Mouse (Mus musculus) stomach, postnatal 0 days (tissue): ENCODE results near the gene Serinc5. TPM values are rescaled to one million over a fixed set of nuclear protein-coding genes. Genes with fewer than 3 reads are reported as not detected.

Experiments used
- ATAC-seq: fragments of 200-750 bp; cut with Nextera tagmentation; 2 replicates; pipeline ENCODE4 v1.8.0; 2017; ENCODE audit not compliant: low FRiP score, low TSS enrichment
- DNase-seq: peaks from one replicate; pipeline ENCODE4 v3.0.0-alpha.2; 2016; ENCODE audit warnings: low spot score
- H3K27ac ChIP-seq: fragments of 300-500 bp; sonication (generic); replicated peaks from 2 replicates; pipeline ENCODE4 v1.5.1; 2014; ENCODE audit warnings: mild to moderate bottlenecking, control low read depth
- H3K27me3 ChIP-seq: fragments of 300-500 bp; sonication (generic); 2 replicates; pipeline ENCODE4 v1.6.1; 2014; ENCODE audit warnings: low read length; ENCODE audit not compliant: control insufficient read depth, insufficient read depth
- H3K36me3 ChIP-seq: fragments of 300-500 bp; sonication (generic); 2 replicates; pipeline ENCODE4 v1.6.1; 2014; ENCODE audit warnings: low read length, mixed read lengths; ENCODE audit not compliant: control insufficient read depth, insufficient read depth
- H3K4me1 ChIP-seq: fragments of 300-500 bp; sonication (generic); replicated peaks from 2 replicates; pipeline ENCODE4 v1.6.1; 2014; ENCODE audit warnings: antibody characterized with exemption; ENCODE audit not compliant: control insufficient read depth, insufficient read depth
- H3K4me2 ChIP-seq: fragments of 300-500 bp; sonication (generic); replicated peaks from 2 replicates; pipeline ENCODE4 v1.6.1; 2014; ENCODE audit warnings: low read depth, mild to moderate bottlenecking, control low read depth, moderate library complexity
- H3K4me3 ChIP-seq: fragments of 300-500 bp; sonication (generic); 2 replicates; pipeline ENCODE4 v1.5.1; 2014; ENCODE audit warnings: low read depth, low read length, control low read depth
- H3K9ac ChIP-seq: fragments of 300-500 bp; sonication (generic); 2 replicates; pipeline ENCODE4 v1.6.1; 2014; ENCODE audit warnings: mild to moderate bottlenecking, low read length, control low read depth, mixed read lengths
- H3K9me3 ChIP-seq: fragments of 300-500 bp; sonication (generic); 2 replicates; pipeline ENCODE4 v1.6.1; 2016; ENCODE audit warnings: low read length; ENCODE audit not compliant: control insufficient read depth
- CTCF ChIP-seq: IDR thresholded peaks from 2 replicates; pipeline ENCODE4 v1.5.1; 2016; ENCODE audit warnings: antibody characterized with exemption, low read depth, mild to moderate bottlenecking, moderate library complexity
- EP300 ChIP-seq: optimal IDR thresholded peaks from 2 replicates; pipeline ENCODE3; 2016; ENCODE audit warnings: antibody characterized with exemption
- WGBS: fragments of 180-500 bp; shearing (Covaris S2); extraction: QIAGEN DNeasy Blood & Tissue Kit; methylation state at CpG from one replicate; pipeline ENCODE4 v1.1.7; 2014; 5-methylcytosine and 5-hydroxymethylcytosine counted together
- polyA plus RNA-seq: library from polyadenylated mRNA; unstranded; fragments of >200 nt; fragmentation: Nextera tagmentation; extraction: Ambion mirVana; gene quantifications from 2 replicates; pipeline ENCODE4 v1.2.1, GENCODE M21; 2015

Serinc5 gene
- polyA plus RNA-seq, 1 experiment from 2014 or later, result 14.5 TPM

DNA sequence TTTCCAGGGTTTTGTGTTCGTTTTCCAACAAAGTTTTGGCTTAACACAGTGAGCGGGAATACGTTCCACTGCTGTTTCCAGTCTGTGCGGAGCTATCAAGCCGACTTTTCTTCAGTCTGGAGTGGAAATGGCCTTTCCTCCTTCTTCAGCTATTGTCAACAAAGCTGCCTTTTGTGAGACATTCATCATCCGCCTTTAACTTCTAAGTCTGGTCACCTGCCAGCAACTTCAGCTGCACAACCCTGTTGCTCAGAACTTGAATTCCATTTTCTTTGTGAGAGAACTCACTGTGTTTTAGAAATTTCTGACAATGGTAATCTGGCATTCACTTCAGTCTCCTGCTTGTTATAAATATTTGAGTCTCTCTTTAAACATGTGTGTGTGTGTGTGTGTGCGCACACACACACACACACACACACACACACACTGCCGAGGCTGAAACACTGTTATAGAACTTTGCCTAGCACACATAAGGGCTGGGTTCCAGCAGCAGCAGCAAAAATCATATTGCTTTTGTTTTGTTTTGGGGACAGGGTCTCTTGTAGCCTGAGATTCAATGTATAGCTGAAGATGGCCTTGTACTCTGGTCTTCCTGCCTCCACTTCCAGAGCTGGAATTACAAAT is 26.7 kb upstream of the Serinc5 start:
- DNase-seq (peak; percentile 51), ATAC-seq (peak; percentile 24; the same call in 1 of the 2 replicates)
- no peaks in the 10 kb centered on the region for H3K9me3 ChIP-seq
- no peaks in the 10 kb centered on the region for H3K27me3 ChIP-seq
- peak overlapping the region; percentile 49 for H3K27ac ChIP-seq
- TF ChIP-seq CTCF, result no peak
- TF ChIP-seq EP300, result no peak
- no peaks in the 10 kb centered on the region for H3K4me1 ChIP-seq
- H3K4me2 ChIP-seq, result peak overlapping the region; percentile 14; the same call in 1 of the 2 replicates
- 10% methylated on average over 8 of the region's 8 CpGs for WGBS
- no peaks in the 10 kb centered on the region for H3K36me3 ChIP-seq
- H3K9ac ChIP-seq, result no peak overlapping the region
- no peak overlapping the region for H3K4me3 ChIP-seq

DNA sequence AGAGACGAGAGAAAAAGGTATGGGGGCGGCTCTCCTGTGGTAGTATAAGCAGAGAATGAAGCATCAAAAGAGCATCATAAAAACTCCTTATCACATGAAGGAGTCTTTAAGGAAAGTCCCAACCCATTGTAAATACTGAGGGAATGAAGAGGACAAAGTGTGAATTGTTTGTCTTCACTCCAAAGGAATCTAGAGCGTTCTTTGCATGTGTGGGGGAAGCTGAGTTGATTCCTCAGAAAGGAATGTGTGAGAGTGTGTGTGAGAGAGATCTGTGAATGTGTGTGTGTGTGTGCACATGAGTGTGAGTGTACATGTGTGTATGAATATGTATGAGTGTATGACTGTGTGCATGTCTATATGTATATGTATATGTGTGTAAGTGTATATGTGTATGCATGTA is 22.2 kb upstream of the Serinc5 start:
- no peak overlapping the region for H3K27ac ChIP-seq
- ATAC-seq (no peak), DNase-seq (no peak)
- TF ChIP-seq EP300 (no peak), CTCF (no peak)
- no peaks in the 10 kb centered on the region for H3K36me3 ChIP-seq
- H3K4me3 ChIP-seq, result no peak overlapping the region
- WGBS, result 49% methylated on average over 3 of the region's 3 CpGs
- no peak overlapping the region for H3K9ac ChIP-seq
- no peaks in the 10 kb centered on the region for H3K4me1 ChIP-seq
- H3K9me3 ChIP-seq, result no peaks in the 10 kb centered on the region
- H3K27me3 ChIP-seq, result no peaks in the 10 kb centered on the region
- no peak overlapping the region for H3K4me2 ChIP-seq

DNA sequence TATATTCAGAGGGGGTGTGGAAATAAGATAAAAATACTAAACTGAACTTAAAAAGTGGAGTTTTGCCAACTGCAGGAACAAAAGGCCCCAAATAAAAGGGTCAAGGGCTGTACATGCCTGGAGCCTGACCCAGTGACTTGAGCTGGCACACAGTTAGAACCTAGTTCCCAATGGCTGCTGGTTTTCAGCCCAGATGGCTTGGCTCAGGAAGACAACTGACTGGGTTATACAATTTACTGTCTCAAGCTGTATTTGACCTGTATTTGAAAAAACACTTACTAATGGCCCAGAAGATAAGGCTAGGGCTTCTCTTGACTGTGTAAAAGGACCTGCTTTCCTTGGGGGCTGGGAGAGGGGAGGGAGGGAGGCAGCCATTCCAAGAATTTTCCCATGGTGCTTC is 21.6 kb upstream of the Serinc5 start:
- no peak for TF ChIP-seq CTCF
- TF ChIP-seq EP300, result no peak

DNA sequence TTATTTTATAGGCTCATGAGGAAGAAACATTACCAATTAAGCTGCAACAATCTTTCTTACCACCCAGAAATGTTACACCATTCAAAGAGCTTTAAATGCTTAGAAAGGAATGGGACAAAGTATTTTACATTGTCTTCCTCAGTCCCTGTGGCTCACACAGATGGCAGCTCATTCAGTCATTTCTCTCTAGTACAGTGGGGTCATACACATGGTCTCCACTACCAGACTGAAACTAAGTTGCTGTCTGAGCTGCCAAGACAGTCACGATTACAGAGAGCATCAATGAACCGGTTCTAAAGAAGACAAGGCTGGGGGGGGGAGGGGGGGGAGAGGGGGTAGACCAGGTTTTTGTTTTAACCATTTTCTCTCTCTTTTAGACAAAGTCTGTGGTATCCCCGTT is 19.7 kb upstream of the Serinc5 start:
- no peak overlapping the region for H3K4me3 ChIP-seq
- no peaks in the 10 kb centered on the region for H3K9me3 ChIP-seq
- no peak overlapping the region for H3K9ac ChIP-seq
- TF ChIP-seq CTCF, result no peak
- no peak for TF ChIP-seq EP300
- no peak overlapping the region for H3K4me2 ChIP-seq
- H3K36me3 ChIP-seq, result no peaks in the 10 kb centered on the region
- H3K27ac ChIP-seq, result no peak overlapping the region
- H3K27me3 ChIP-seq, result no peaks in the 10 kb centered on the region
- DNase-seq, result no peak
- H3K4me1 ChIP-seq, result no peaks in the 10 kb centered on the region
- ATAC-seq, result no peak
- 61% methylated on average over 3 of the region's 3 CpGs for WGBS

More for the DNA sequence above, 21.6 kb upstream of the Serinc5 start:
- Histone ChIP-seq H3K4me2 (no peak overlapping the region), H3K36me3 (no peaks in the 10 kb centered on the region), H3K4me3 (no peak overlapping the region), H3K27ac (no peak overlapping the region), H3K27me3 (no peaks in the 10 kb centered on the region), H3K4me1 (no peaks in the 10 kb centered on the region), H3K9me3 (no peaks in the 10 kb centered on the region), H3K9ac (no peak overlapping the region)
- ATAC-seq, result no peak
- DNase-seq, result no peak

DNA sequence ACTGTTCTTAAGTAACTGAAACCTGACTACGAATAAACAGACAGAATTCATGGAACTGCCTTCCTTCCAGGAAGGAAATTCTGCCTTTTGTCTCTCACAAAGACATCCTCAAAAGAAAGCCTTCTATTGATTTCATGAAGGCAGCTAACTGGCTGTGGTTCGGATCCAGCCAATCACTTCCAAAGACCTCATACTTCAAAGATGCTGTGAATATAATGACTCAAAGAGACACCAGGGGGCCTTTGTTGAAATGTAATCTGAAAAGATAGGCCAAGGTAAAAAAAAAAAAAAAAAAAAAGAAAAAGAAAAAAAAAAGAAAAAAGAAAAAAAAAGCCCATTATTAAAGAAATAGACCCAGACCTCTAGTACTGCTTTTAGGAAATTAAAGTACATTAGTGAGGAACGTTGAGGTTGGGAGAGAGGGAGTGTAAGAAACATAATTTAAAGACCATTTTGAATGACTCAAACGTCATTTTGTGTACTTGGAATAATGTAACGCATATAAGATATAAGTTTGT is 18.6 kb upstream of the Serinc5 start:
- Histone ChIP-seq H3K4me2 (no peak overlapping the region), H3K27me3 (no peaks in the 10 kb centered on the region), H3K9me3 (no peaks in the 10 kb centered on the region), H3K4me1 (no peaks in the 10 kb centered on the region), H3K9ac (no peak overlapping the region), H3K36me3 (no peaks in the 10 kb centered on the region), H3K27ac (no peak overlapping the region; the same call in 1 of the 2 replicates), H3K4me3 (no peak overlapping the region)
- TF ChIP-seq CTCF (no peak), EP300 (no peak)
- DNase-seq, result no peak
- WGBS, result 55% methylated on average over 5 of the region's 5 CpGs
- ATAC-seq, result no peak
